Mouse (Mus musculus): ENCODE measurements around the gene Gipc3.

The Gipc3 gene

GRCm38 (mm10) chr10:81375322-81375721 is 32.3 kb upstream of the Gipc3 start:
- in situ Hi-C loops (cut with MboI, MseI): no loop called here

GRCm38 (mm10) chr10:81367207-81367495 is 24.1 kb upstream of the Gipc3 start:
- in situ Hi-C loops (cut with MboI, MseI): no loop called here

GRCm38 (mm10) chr10:81366477-81367206 is 23.6 kb upstream of the Gipc3 start:
- in situ Hi-C loops (cut with MboI, MseI): no loop called here

GRCm38 (mm10) chr10:81365672-81366476 is 22.8 kb upstream of the Gipc3 start, which contains the start of gene 4930404N11Rik:
TSS of gene 4930404N11Rik (minus strand) at chr10:81365816.
- in situ Hi-C loops (cut with MboI, MseI): no loop called here

GRCm38 (mm10) chr10:81365073-81365472 is 22.0 kb upstream of the Gipc3 start:
- in situ Hi-C loops (cut with MboI, MseI): no loop called here

GRCm38 (mm10) chr10:81364666-81365065 is 21.6 kb upstream of the Gipc3 start:
- in situ Hi-C loops (cut with MboI, MseI): no loop called here

GRCm38 (mm10) chr10:81363436-81364346 is 20.6 kb upstream of the Gipc3 start:
- in situ Hi-C loops (cut with MboI, MseI): no loop called here

GRCm38 (mm10) chr10:81362336-81362949 is 19.4 kb upstream of the Gipc3 start:
- in situ Hi-C loops (cut with MboI, MseI): no loop called here

GRCm38 (mm10) chr10:81360721-81361120 is 17.7 kb upstream of the Gipc3 start:
- in situ Hi-C loops (cut with MboI, MseI): no loop called here

- in situ Hi-C loops (cut with MboI, MseI): no loop called here
Observed at GRCm38 (mm10) chr10:81358841-81359240, 15.8 kb upstream of the Gipc3 start.

GRCm38 (mm10) chr10:81358209-81358608 is 15.1 kb upstream of the Gipc3 start:
- in situ Hi-C loops (cut with MboI, MseI): no loop called here

GRCm38 (mm10) chr10:81356991-81357844 is 14.2 kb upstream of the Gipc3 start, which contains the start of gene Mfsd12:
TSS of gene Mfsd12 (plus strand) at chr10:81357491.
- in situ Hi-C loops (cut with MboI, MseI): no loop called here

GRCm38 (mm10) chr10:81356352-81356990 is 13.4 kb upstream of the Gipc3 start:
- in situ Hi-C loops (cut with MboI, MseI): no loop called here

- in situ Hi-C loops (cut with MboI, MseI): no loop called here
Observed at GRCm38 (mm10) chr10:81355533-81355932, 12.5 kb upstream of the Gipc3 start.

- in situ Hi-C loops (cut with MboI, MseI): no loop called here
Observed at GRCm38 (mm10) chr10:81354738-81355477, 11.8 kb upstream of the Gipc3 start.

- in situ Hi-C loops (cut with MboI, MseI): no loop called here
Observed at GRCm38 (mm10) chr10:81351678-81352291, 8.7 kb upstream of the Gipc3 start.

- in situ Hi-C loops (cut with MboI, MseI): no loop called here
Observed at GRCm38 (mm10) chr10:81350351-81351063, 7.4 kb upstream of the Gipc3 start, which contains the start of gene Hmg20b. TSS of gene Hmg20b (minus strand) at chr10:81350480.

GRCm38 (mm10) chr10:81349961-81350350 is 6.9 kb upstream of the Gipc3 start:
- in situ Hi-C loops (cut with MboI, MseI): loop anchor here (10.0 kb wide), 1 partner anchor 295 kb away; no protein-coding TSS in a partner anchor
